Mouse (Mus musculus) kidney, postnatal 14 days (tissue): Measurements from ENCODE around the gene Hipk3.
A peak's percentile ranks its signal among the peaks of the same experiment; 100 is the strongest.

Experiments
- DNase-seq: peaks from one replicate; pipeline ENCODE4 v3.0.0; 2022; ENCODE audit warnings: mixed read lengths

The Hipk3 gene

GRCm38 (mm10) chr2:104470536-104470935, 23.7 kb downstream of the Hipk3 start:
- no peak for DNase-seq

DNA sequence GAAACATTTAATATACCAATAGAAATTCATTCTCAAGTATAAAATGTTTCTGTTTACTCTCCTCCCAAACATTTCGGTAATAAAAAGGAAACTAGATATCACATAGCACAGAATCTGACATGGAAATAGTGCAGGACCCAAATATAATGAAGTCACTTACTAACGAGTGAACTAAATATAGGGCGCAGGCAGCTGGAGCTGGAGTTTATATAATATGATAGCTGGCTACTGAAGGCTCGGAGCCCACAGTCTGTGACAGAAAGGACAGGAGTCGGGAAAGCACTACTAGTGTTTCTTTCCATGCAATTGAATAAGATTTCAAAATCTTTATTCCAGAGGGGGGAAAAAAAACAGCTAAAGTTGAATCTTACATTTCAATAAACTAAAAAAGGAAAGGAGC, 25.8 kb downstream of the Hipk3 start:
- no peak for DNase-seq

GRCm38 (mm10) chr2:104466908-104467616, 27.2 kb downstream of the Hipk3 start:
- peak; percentile 22 for DNase-seq

GRCm38 (mm10) chr2:104465639-104466430, 28.4 kb downstream of the Hipk3 start:
- no peak for DNase-seq

DNA sequence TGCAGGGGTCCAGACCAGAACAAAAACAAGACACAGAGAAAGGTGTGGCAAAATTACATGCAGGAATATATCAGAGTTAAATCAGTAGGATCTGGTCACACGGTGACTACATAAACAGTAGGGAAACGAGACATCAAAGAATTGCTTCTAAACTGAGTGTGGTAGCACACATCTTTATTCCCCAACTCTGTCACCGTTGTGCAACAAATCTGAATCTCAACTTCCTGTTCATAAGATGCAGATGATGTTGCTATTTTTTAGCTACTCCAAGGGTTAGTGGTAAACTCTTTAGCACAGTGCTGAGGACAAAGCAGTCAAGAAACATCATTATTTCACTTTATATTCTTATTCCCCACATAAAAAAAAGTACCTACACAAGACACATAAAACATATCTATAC, 34.2 kb downstream of the Hipk3 start:
- DNase-seq = no peak

- DNase-seq = no peak
Observed at GRCm38 (mm10) chr2:104458569-104459332, 35.5 kb downstream of the Hipk3 start.

- DNase-seq = no peak
Observed at GRCm38 (mm10) chr2:104457106-104457505, 37.1 kb downstream of the Hipk3 start.

DNA sequence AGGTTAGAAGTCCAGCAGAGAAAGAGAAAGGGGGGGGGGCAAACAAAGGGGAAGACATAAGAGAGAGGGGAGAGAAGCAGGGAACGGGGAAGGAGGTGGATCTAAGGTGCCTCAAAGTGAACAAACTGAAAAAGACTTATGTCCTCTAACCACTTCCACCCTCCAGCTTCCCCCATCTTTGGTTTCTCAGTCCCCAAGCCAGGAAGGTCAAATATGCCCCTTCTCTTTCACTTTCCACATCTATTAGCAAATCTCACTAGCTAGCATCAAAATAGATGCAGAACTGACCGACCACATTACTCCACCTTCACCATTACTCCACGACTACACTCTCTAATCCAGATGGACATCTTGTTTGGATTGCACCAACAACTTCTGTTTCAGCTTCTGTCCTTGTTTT, 43.6 kb downstream of the Hipk3 start:
- DNase-seq = no peak

DNA sequence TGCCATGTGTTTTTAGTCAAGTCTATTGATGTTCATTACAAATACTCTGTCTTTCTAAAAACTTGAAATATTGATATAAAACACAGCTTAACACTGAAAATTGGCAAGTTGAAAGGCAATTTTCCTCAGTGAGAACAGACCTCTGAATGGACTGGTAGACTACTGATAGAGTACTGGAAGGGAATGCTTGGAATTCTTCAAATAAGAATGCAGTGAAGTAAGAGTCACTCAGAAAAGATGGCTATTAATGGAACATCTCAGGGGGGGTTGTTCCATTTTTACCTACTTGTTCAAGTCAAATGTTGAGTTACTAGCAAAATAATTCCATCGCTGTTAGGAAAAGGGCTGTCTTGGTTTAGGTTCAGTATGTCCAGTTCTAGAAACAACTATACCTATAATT, 45.1 kb downstream of the Hipk3 start:
- no peak for DNase-seq

- no peak for DNase-seq
Observed at GRCm38 (mm10) chr2:104448201-104448600, 46.0 kb downstream of the Hipk3 start.

DNA sequence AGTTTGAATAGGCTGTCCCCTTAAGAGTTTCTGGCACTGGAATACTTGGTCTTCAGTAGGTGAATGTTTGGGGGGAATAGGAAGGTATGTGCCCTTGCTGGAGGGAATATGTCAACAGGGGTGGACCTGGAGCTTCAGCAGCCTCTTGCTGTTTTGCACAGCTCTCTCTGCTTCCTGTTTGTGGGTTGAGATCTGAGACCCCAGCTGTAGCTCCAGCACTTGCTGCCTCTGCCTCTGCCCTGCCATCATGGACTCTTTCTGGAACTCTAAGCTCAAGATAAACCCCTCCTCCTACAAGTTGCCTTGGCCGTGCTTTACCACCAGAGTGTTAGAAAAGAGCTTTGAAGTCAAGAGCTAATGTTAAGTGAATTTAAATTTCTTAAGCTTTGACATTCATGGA, 48.2 kb downstream of the Hipk3 start:
- no peak for DNase-seq

DNA sequence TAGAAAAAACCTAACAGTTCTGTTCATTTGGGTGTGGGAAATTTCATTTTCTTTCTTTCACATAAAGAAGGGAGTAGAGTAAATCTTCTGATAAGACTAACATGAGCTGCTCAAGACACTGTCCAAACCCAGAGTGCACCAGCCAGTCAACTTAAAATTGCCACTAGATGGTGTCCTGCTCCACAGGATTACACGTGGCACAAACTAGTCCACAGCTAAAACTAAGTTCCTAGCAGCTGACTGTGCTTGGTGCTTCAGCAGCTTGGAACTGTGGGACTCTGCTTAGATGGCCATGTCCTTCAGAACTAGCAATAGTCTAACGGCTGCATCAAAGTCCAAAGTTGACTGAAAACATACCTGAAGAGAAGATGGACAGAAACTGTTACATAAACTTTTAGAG, 49.5 kb downstream of the Hipk3 start:
- DNase-seq = peak; percentile 82

DNA sequence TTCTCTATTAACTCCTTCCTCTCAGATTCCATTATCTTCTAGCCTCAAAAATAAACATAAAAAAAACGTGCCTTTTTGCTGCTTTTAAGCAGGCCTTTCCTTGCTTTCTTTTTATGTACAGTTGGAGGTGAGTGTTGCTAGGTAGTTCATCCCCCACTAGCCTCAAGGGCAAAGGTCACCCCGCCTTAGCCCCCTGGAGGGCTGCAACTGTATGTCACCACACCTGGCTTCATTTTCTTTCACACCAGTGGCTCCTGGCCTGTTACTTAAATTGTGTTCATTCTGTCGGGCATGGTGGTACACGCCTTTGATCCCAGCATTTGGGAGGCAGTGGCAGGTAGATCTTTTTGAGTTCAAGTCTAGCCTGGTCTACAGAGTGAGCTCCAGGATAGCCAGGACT, 51.9 kb downstream of the Hipk3 start:
- DNase-seq = no peak

DNA sequence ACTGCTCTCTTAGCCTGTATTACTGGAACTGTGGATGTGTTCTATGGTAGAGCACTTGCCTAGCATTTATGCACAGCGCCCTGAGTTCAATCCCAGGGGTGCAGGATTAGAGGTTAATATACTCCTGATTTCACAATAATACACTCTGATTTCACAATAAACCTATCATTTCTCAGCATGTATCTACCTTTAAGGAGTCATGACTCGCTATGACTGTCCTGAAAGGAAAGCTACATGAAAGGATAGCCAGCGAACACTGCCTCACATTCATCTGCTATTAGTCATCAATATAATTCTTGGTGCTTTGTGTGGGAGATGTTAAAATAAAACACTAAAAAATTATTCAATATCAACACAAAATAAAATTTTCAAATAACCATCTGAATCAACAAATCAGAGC, 58.0 kb downstream of the Hipk3 start:
- no peak for DNase-seq

GRCm38 (mm10) chr2:104431067-104431466, 63.2 kb downstream of the Hipk3 start:
- DNase-seq = no peak

DNA sequence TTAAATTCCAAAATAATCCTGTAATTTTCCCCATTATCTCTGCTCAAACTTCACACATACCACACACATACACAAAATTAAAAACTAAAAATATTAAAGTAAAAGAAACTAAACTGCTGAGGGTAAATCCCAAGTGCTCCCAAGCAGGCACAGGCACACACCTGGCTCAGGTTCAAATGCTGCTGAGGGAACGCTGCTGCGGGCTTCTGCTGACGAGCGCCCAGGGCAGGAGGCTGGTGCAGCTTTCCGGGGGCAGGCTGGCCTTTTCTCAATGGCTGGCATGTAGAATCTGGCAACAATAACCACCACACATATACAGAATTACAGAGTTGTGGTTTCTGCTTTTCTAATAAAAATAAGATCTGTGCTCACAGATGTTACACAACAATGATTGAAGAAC, 63.7 kb downstream of the Hipk3 start:
- DNase-seq = no peak

- peak; percentile 15 for DNase-seq
Observed at GRCm38 (mm10) chr2:104426112-104426511, 68.1 kb downstream of the Hipk3 start.

GRCm38 (mm10) chr2:104422230-104422629, 72.0 kb downstream of the Hipk3 start:
- DNase-seq = peak; percentile 41

- no peak for DNase-seq
Observed at GRCm38 (mm10) chr2:104420805-104421204, 73.4 kb downstream of the Hipk3 start.

DNA sequence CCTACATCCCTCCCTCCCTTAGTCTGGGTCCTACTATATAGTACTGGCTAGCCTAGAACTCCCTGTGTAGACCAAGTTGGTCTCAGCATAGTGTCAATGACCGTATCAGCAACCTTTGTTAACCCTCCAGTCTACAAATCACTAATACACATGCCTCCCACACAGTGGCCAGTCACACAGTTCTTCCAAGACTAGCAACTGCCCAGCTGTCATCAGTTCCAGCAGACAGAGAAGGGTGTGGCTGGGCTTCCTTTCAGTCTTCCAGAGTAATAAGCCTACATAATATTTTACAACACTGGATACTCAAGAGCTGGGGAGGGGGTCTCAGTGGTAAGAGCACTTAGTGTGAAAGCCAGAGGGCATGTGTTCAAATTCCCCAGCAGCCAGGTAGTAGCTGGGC, 74.2 kb downstream of the Hipk3 start:
- no peak for DNase-seq

- no peak for DNase-seq
Observed at GRCm38 (mm10) chr2:104419411-104419810, 74.8 kb downstream of the Hipk3 start.

GRCm38 (mm10) chr2:104413011-104413410, 81.2 kb downstream of the Hipk3 start:
- no peak for DNase-seq

GRCm38 (mm10) chr2:104412496-104412895, 81.8 kb downstream of the Hipk3 start:
- DNase-seq = no peak

DNA sequence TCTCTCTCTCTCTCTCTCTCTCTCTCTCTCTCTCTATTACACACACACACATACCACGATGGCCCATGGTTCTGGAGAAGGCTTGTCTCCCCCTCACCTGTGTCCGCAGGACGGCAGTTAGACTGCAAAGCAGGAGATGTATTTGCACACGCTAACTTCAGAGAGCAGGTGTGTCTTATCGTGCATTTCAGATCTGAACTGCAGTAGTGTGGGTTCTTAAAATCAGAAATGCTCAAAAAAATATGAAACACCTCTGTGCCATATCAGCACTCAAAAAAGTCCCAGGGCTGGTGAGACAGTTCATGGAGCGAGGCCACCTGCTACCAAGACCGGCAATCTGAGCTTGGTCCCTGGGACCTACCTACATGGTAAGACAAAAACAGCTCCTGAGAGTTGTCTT, 82.4 kb downstream of the Hipk3 start:
- no peak for DNase-seq
